Mouse (Mus musculus) liver, embryonic 12.5 days (tissue): ENCODE measurements around the gene Gpr68. TPM values are rescaled to one million over a fixed set of nuclear protein-coding genes. Genes with fewer than 3 reads are reported as not detected.

Experiments used
- ATAC-seq: fragments of 200-750 bp; cut with Nextera tagmentation; 2 replicates; pipeline ENCODE4 v1.8.0; 2017; ENCODE audit warnings: moderate number of reproducible peaks, mild to moderate bottlenecking, moderate library complexity
- H3K27ac ChIP-seq: fragments of 300-500 bp; sonication (generic); 2 replicates; pipeline ENCODE4 v1.5.1; 2016; ENCODE audit warnings: mild to moderate bottlenecking
- H3K27me3 ChIP-seq: fragments of 300-500 bp; sonication (generic); replicated peaks from 2 replicates; pipeline ENCODE4 v1.6.1; 2016; ENCODE audit warnings: mild to moderate bottlenecking, moderate library complexity
- H3K36me3 ChIP-seq: fragments of 300-500 bp; sonication (generic); 2 replicates; pipeline ENCODE4 v1.6.1; 2016; ENCODE audit warnings: mild to moderate bottlenecking, moderate library complexity
- H3K4me1 ChIP-seq: fragments of 300-500 bp; sonication (generic); 2 replicates; pipeline ENCODE4 v1.6.1; 2016
- H3K4me2 ChIP-seq: fragments of 300-500 bp; sonication (generic); 2 replicates; pipeline ENCODE4 v1.6.1; 2016; ENCODE audit warnings: mild to moderate bottlenecking, moderate library complexity
- H3K4me3 ChIP-seq: fragments of 300-500 bp; sonication (generic); 2 replicates; pipeline ENCODE4 v1.5.1; 2016; ENCODE audit warnings: mild to moderate bottlenecking, moderate library complexity
- H3K9ac ChIP-seq: fragments of 300-500 bp; sonication (generic); 2 replicates; pipeline ENCODE4 v1.6.1; 2016; ENCODE audit warnings: mild to moderate bottlenecking, moderate library complexity
- H3K9me3 ChIP-seq: fragments of 300-500 bp; sonication (generic); replicated peaks from 2 replicates; pipeline ENCODE4 v1.6.1; 2016; ENCODE audit warnings: mild to moderate bottlenecking, moderate library complexity
- WGBS: fragments of 180-500 bp; shearing (Covaris S2); methylation state at CpG from one replicate; pipeline ENCODE4 v1.1.7; 2016; ENCODE audit not compliant: insufficient replicate concordance; 5-methylcytosine and 5-hydroxymethylcytosine counted together
- polyA plus RNA-seq: library from polyadenylated mRNA; unstranded; fragments of >200 nt; fragmentation: Nextera tagmentation; extraction: Ambion mirVana; gene quantifications from 2 replicates; pipeline ENCODE4 v1.2.1, GENCODE M21; 2016

Gpr68 gene
- polyA plus RNA-seq: 0.04 TPM in 1 of 2 replicates, not detected in the other

DNA sequence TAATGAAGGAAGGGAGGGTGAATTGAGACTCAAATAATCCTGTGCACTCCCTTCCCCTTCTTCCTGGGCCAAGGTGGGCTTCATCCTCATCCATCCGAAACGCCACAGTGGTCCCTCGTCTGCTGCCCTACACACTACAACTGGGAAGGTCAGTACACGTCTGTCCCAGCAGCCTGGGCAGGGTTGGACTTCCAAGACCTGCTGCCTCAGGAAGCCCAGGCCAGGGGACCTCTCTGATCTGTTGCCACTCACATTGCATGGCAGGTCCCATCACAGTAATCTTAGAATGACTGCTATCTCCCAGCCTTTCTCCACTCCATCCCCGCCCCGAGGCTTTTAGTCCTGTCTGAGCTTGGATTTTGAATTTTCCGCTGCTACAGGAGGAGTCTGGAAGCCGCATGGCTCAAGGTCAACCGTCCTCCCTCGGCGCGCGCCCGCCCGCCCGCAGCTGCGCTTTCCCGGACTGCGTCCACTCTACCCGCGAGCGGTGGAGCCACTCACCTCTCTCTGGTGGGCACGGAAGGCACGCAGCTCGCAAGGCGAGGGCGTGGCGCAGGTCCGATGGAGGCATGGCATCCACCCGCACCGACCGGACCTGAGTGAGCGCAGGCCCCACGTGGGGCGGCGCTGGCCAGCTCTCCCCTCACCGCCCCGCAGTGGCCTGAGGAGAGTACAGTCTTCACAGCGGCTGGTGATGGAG is at the start of gene Gpr68:
Gene Gpr68, minus strand, starts transcription at position 601 of the 700 bp plus-strand sequence.
- Histone ChIP-seq H3K4me2 (peak within 1 kb of the TSS; percentile 62), H3K4me3 (peak within 1 kb of the TSS; percentile 40), H3K4me1 (no peaks in the 10 kb centered on the region), H3K27me3 (peaks cover 64% of the 10 kb centered on the region), H3K27ac (no peak within 1 kb of the TSS), H3K9me3 (no peaks in the 10 kb centered on the region), H3K9ac (no peak within 1 kb of the TSS), H3K36me3 (peaks cover 17% of the 10 kb centered on the region)
- no peak for ATAC-seq
- WGBS: 6% methylated on average over 39 of the region's 39 CpGs

DNA sequence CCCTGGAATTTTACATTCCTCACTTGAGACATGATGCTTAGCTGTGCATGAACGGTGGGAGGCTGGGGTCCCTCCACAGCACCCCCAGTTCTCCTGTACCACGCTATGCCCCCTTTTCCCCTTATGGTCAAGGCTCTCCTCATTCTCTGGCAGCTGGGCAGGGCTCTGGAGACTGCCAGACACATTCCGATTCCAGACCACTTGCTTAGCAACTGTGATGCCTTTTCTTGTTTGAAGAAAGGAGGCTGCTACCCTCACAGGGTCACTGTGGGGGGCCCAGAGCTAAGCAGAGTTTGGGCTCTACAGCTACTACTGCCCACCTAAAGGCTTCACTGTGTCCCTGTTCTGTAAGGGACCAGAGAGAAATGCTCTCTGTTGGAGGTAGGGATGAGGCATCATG is 49.3 kb upstream of the Gpr68 start:
- peak overlapping the region; percentile 99 for H3K27ac ChIP-seq
- 69% methylated on average over 3 of the region's 3 CpGs for WGBS

DNA sequence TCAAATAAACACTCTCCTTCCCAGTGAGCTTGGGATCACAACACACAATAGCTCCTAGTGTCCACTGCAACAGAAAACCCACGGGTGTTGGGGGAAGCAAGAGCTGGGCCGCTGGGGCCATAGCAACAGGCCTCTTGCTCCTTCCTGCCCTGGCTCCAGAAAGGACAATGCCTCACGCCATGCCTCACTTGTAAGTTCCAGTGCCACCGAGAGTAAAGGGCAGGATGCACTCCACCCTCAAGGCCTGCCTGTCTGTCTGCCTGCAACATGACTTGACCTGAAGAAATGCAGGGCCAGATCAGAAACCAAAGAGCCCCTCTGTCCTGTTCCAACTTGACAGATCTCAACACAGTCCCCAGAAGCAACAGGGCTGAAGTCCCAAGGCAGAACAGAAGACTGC is 48.8 kb upstream of the Gpr68 start:
- Histone ChIP-seq H3K4me2 (peak overlapping the region; percentile 68), H3K27ac (peak overlapping the region; percentile 99), H3K4me1 (peaks cover 83% of the 10 kb centered on the region), H3K27me3 (no peaks in the 10 kb centered on the region), H3K9me3 (no peaks in the 10 kb centered on the region), H3K4me3 (no peak overlapping the region; the same call in 1 of the 2 replicates), H3K9ac (peak overlapping the region; percentile 71), H3K36me3 (peaks cover 27% of the 10 kb centered on the region)
- 56% methylated on average over 4 of the region's 4 CpGs for WGBS
- no peak for ATAC-seq

More for the DNA sequence above, 49.3 kb upstream of the Gpr68 start:
- peak overlapping the region; percentile 68; the same call in 1 of the 2 replicates for H3K4me2 ChIP-seq
- H3K9ac ChIP-seq: peak overlapping the region; percentile 71
- no peak for ATAC-seq
- no peaks in the 10 kb centered on the region for H3K27me3 ChIP-seq
- no peaks in the 10 kb centered on the region for H3K9me3 ChIP-seq
- no peak overlapping the region for H3K4me3 ChIP-seq
- peaks cover 30% of the 10 kb centered on the region for H3K36me3 ChIP-seq
- H3K4me1 ChIP-seq: peaks cover 81% of the 10 kb centered on the region

DNA sequence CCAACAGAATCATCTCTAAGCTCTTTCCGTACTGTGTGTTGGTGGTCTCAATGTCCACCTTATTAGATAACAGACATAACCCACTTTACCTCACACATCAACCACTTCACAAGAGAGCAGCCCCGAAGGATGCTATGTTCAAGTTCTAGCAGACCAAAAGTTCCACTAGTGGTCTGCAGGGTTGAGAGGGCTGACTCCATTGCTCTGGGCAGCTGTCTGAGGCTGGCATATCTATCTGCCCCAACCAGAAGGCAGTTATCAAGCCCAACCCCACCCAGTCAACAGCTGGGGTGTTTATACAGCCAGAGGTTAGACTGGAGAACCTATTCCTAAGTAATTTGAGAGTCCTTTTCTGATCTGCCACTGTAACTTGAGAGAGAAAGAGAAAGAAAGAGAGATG is 48.0 kb upstream of the Gpr68 start:
- ATAC-seq: peak; percentile 86
- WGBS: 38% methylated on average over 2 of the region's 2 CpGs
- peak overlapping the region; percentile 68 for H3K4me2 ChIP-seq

DNA sequence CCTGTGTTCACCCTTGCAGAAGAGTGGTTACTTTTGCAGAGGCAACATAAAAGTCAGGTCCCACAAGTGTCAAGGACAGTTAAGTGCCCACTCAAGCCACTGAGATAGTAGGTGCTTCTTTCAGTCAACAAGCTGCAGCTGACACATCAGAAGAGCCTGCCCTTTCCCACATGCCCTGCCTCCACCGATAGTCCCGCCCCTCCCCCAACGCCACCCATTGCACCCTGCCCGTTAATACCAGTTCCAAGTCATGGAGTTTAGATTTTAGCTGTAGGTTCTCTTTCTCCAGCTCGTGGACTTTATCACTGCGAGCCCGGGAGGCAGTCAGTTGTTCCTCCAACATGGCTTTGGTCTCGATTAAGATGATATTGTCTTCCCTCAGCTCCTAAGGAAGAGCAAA is 45.9 kb upstream of the Gpr68 start:
- 39% methylated on average over 8 of the region's 8 CpGs for WGBS
- Histone ChIP-seq H3K4me2 (peak overlapping the region; percentile 68), H3K27me3 (no peaks in the 10 kb centered on the region), H3K9ac (peak overlapping the region; percentile 71; the same call in 1 of the 2 replicates), H3K4me3 (no peak overlapping the region), H3K27ac (peak overlapping the region; percentile 99), H3K4me1 (peaks cover 67% of the 10 kb centered on the region), H3K36me3 (peaks cover 42% of the 10 kb centered on the region), H3K9me3 (no peaks in the 10 kb centered on the region)
- ATAC-seq: peak; percentile 36

More for the DNA sequence above, 48.0 kb upstream of the Gpr68 start:
- peak overlapping the region; percentile 99 for H3K27ac ChIP-seq
- no peaks in the 10 kb centered on the region for H3K27me3 ChIP-seq
- peaks cover 83% of the 10 kb centered on the region for H3K4me1 ChIP-seq
- H3K4me3 ChIP-seq: peak overlapping the region; percentile 27
- peak overlapping the region; percentile 71 for H3K9ac ChIP-seq
- no peaks in the 10 kb centered on the region for H3K9me3 ChIP-seq
- H3K36me3 ChIP-seq: peaks cover 34% of the 10 kb centered on the region

DNA sequence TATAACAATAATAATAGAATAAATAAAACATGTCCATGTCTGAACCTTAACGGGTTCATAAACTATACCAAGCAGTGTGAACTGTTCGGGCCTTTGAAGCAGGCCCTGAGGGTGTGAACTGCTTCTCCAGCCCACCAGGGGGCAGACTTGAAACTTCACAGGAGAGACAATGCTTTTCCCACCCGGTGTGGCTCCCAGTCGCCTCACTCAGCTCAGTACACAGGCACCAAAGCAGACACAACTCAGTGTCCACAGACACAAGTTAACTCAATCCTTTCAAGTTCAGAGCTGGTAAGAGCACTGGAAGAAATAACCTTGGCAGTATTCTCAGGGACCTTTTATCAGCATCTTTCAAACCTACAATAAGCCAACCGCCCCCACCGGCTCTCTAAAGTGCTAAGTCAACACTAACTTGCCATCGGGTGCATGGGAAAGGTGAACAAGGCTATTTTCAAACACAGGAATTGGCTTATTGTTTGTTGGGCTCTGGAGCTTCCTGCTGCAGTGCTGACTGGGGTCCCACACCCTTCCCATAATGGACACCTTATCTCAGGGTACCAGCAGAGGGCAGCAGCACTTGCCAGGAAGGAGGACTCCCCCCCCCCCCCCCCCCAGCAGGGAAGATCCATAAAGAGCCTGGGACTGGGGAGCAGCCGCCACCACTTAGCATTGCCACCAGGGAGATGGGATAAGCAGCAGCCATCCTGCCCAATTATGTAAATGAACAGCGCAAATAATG is 44.4 kb upstream of the Gpr68 start:
- no peak overlapping the region for H3K4me3 ChIP-seq
- peaks cover 58% of the 10 kb centered on the region for H3K36me3 ChIP-seq
- H3K9me3 ChIP-seq: no peaks in the 10 kb centered on the region
- peaks cover 51% of the 10 kb centered on the region for H3K4me1 ChIP-seq
- H3K27ac ChIP-seq: peak overlapping the region; percentile 99
- WGBS: 41% methylated on average over 9 of the region's 9 CpGs
- peak; percentile 32 for ATAC-seq
- H3K4me2 ChIP-seq: peak overlapping the region; percentile 8; the same call in 1 of the 2 replicates
- H3K9ac ChIP-seq: no peak overlapping the region
- no peaks in the 10 kb centered on the region for H3K27me3 ChIP-seq

DNA sequence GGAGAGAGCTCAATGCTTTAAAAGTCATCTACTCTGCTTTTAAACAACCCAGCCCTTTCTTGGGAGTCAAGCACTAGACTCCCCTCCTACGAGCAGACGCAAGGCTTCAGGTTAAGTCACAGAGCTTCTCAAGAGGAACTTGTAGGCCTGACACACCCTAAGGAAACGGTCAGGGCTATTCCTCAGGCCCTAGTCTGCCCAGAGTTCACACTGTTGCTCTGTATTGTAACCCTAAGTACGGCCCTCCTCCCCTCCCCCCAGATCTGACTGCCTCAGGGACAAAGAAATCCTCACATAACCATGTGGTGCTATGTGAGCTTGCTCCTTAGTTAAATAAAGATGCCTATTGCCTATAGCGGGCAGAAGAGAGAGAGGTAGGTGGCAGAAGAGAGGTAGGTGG is 41.1 kb upstream of the Gpr68 start:
- Histone ChIP-seq H3K9me3 (no peaks in the 10 kb centered on the region), H3K4me1 (peaks cover 20% of the 10 kb centered on the region), H3K9ac (no peak overlapping the region), H3K27me3 (no peaks in the 10 kb centered on the region), H3K27ac (no peak overlapping the region), H3K4me2 (no peak overlapping the region), H3K4me3 (no peak overlapping the region), H3K36me3 (peaks cover 87% of the 10 kb centered on the region)
- ATAC-seq: no peak
- 80% methylated on average over 5 of the region's 5 CpGs for WGBS

DNA sequence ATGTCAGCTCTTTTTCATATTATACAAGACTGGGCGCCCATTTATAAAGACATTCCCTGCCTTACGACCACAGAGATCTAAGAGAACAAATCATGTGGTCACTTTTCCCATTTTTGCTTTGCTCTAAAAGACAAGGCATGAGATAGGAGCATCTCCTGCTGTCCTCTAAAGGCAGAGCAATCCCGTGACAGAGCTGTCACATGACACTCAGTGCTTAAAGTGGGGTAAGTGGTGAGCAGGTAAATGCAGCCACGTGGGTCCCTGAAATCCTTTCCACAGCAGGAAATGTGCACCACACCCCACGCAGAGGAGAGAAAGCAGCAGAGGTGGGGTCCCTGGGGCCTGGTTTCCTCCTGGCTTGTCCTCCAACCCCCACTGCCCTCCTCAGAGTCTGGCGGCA is 40.0 kb upstream of the Gpr68 start:
- Histone ChIP-seq H3K9me3 (no peaks in the 10 kb centered on the region), H3K4me1 (peaks cover 9% of the 10 kb centered on the region), H3K4me2 (no peak overlapping the region), H3K9ac (no peak overlapping the region), H3K27me3 (no peaks in the 10 kb centered on the region), H3K4me3 (no peak overlapping the region), H3K27ac (no peak overlapping the region), H3K36me3 (peaks cover 92% of the 10 kb centered on the region)
- WGBS: 74% methylated on average over 6 of the region's 6 CpGs
- ATAC-seq: no peak

DNA sequence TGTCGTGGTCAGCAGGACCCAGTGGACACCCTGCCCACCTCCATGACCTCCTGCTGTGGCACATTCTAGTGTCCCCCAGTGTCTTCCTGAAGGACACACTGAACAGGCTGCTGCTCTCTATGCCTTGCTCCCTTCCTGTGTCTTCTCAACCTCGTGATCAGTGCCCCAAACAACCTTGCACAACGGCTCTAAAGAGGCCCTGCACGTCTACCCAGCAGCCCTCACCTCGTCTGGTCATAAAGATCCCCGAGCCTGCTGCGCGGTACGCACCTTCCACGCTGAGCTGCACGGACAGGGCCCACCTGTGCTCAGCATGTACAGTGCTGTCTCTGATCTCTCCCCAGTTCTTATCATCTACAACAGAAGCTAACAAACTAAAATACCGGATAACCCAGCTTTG is 38.0 kb upstream of the Gpr68 start:
- ATAC-seq: no peak
- Histone ChIP-seq H3K4me2 (no peak overlapping the region), H3K4me3 (no peak overlapping the region), H3K9me3 (no peaks in the 10 kb centered on the region), H3K36me3 (peaks cover 96% of the 10 kb centered on the region), H3K9ac (no peak overlapping the region), H3K27me3 (no peaks in the 10 kb centered on the region), H3K4me1 (no peaks in the 10 kb centered on the region), H3K27ac (no peak overlapping the region)
- 80% methylated on average over 12 of the region's 12 CpGs for WGBS

DNA sequence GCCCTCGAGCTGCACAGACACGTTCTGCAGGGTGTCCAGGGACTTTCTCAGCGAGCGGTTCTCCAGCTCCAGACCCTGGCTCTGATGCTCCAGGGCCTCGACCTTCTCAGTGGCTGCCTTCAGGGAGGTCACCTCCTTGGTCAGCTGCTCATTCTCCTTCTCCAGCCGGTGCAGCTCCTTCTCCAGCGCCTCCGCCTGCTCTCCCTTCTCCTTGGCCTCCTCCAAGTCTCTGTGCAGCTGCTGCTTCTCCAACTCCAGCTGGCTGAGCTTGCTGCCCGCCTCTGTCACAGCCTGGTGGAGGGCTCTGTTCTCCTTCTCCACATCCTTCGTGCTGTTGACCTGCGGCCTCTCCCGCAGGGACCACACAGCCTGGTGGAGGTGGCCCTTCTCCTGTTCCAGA is 37.5 kb upstream of the Gpr68 start:
- no peak for ATAC-seq
- Histone ChIP-seq H3K4me1 (no peaks in the 10 kb centered on the region), H3K36me3 (peaks cover 98% of the 10 kb centered on the region), H3K9me3 (no peaks in the 10 kb centered on the region), H3K9ac (no peak overlapping the region), H3K27me3 (no peaks in the 10 kb centered on the region), H3K4me3 (no peak overlapping the region), H3K27ac (no peak overlapping the region), H3K4me2 (no peak overlapping the region)
- WGBS: 83% methylated on average over 12 of the region's 12 CpGs

DNA sequence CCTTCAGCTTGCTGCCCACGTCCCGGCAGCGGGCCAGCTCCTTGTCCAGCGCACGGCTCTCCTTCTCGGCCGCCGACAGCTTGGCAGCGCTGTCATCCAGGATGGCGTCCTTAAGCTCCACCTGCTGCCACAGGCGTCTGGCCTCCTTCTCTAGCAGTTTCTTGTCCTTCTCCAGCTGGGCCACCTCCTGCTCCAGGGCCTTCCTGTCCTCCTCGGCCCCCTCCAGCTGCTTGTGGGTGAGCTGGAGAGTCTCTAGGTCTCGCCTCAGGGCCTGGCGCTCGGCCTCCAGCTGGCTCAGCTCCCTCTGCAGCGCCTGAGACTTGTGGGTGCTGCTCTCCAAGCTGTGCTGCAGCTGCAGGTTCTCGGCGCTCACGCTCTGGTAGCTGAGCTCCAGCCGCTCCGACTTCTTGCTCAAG is 36.9 kb upstream of the Gpr68 start:
- 92% methylated on average over 21 of the region's 21 CpGs for WGBS
- Histone ChIP-seq H3K27ac (no peak overlapping the region), H3K4me1 (no peaks in the 10 kb centered on the region), H3K4me2 (no peak overlapping the region), H3K36me3 (peaks cover 98% of the 10 kb centered on the region), H3K4me3 (no peak overlapping the region), H3K27me3 (no peaks in the 10 kb centered on the region), H3K9me3 (no peaks in the 10 kb centered on the region), H3K9ac (no peak overlapping the region)
- ATAC-seq: no peak

DNA sequence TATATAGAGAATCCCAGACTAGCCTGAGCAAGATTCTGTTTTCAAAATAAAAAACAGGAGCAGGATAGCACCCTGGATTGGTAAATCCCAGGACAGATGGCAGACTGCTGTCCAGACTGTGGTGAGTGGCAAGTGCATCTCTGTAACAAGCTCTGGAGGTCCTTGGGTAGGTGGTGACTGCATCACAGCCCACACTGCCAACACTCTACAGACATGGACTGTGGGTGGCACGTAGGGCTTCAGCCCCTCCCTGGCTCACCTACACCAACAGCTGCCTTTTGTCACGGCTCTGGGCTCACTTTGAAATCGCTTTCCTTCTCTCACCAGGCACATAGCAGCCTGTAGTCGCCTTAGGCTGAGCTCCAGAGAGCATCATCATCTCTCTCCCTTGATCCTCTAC is 35.1 kb upstream of the Gpr68 start:
- H3K27ac ChIP-seq: no peak overlapping the region

More for the DNA sequence above, 35.1 kb upstream of the Gpr68 start:
- no peak for ATAC-seq
- H3K4me3 ChIP-seq: no peak overlapping the region
- no peaks in the 10 kb centered on the region for H3K4me1 ChIP-seq
- 82% methylated on average over 4 of the region's 4 CpGs for WGBS
- H3K27me3 ChIP-seq: no peaks in the 10 kb centered on the region
- H3K4me2 ChIP-seq: no peak overlapping the region
- H3K9me3 ChIP-seq: no peaks in the 10 kb centered on the region
- H3K9ac ChIP-seq: no peak overlapping the region
- H3K36me3 ChIP-seq: peaks cover 97% of the 10 kb centered on the region
